Mouse (Mus musculus): ENCODE measurements at regions not wholly inside any gene's neighbourhood (a gene's known extent, or its start where the extent isn't known, plus 50 kb on each side); places are given as distances from the start of the nearest gene placed in this dataset.

DNA sequence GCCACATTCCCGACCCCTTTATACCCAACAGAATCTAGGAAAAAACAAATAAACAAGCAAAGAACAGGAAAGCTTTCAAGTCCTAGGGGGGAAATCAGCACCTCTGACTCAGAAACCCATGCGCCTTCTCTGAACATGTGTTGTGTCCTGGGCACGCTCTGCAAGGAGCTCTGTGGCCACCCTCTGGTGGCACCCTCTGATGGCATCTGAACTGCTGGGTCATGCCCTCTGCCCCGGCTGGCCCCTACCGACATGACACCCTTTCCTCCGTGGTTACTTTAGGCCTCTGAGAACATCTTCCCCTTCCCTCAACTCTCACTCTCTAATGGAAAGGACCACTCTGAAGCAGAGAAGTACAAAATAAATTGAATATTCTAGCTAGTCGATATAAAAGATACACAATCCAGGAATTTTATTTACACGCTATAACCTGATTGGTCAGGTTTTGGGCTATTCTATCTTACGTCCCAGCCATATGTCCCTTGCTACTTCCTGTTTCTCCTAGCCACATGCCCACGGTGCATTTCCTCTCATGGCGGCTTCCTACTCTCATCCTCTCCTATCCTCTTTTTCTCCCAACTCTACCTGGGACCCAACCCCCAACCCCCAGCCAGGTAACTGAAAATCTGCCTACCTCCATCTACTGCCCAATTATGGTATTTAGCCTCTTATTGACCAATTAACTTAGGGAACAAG is 248.5 kb downstream of the Setd4 start:
- TF ChIP-seq CTCF (conservative IDR thresholded peaks at IDR 0.05; ENCODE audit: insufficient read depth, insufficient read length, low read depth, low read length) (no peak; the same call in 1 of the 2 replicates), POLR2A (IDR thresholded peaks at IDR 0.05; ENCODE audit: low read depth, low read length) (no peak)

Measured in kidney, adult 2 months (tissue).